Mouse (Mus musculus) leukemia stem cell, adult 10-12 weeks (primary cell): ENCODE measurements around the gene Mrgbp. TPM values are rescaled to one million over a fixed set of nuclear protein-coding genes. Genes with fewer than 3 reads are reported as not detected.

Experiments used
- polyA plus RNA-seq: library from polyadenylated mRNA; stranded (reverse); fragments of >175 nt; gene quantifications from 2 replicates; pipeline ENCODE4 v1.2.3, GENCODE M21; 2012; ENCODE audit warnings: low replicate concordance

Gene Mrgbp
- 10.2 and 14.4 TPM in 2 replicates for polyA plus RNA-seq

GRCm38 (mm10) chr2:180581002-180581401 is at the start of gene Mrgbp:
Mrgbp (plus strand) TSS chr2:180581304.

GRCm38 (mm10) chr2:180589123-180589831 is 8.2 kb downstream of the Mrgbp start, which contains the start of gene Ogfr:
Ogfr (plus strand) TSS chr2:180589245.

GRCm38 (mm10) chr2:180597490-180597889 is 16.4 kb downstream of the Mrgbp start, which contains the start of gene Col9a3:
Col9a3 (plus strand) TSS chr2:180597790.

Other genes starting within 250 kb of the Mrgbp start
- 0.05 TPM in 1 of 2 replicates, not detected in the other for gene Gata5, start 246.6 kb upstream of the Mrgbp start, polyA plus RNA-seq
- 1.7 and 3.1 TPM in 2 replicates for gene Slco4a1, start 125.1 kb upstream of the Mrgbp start, polyA plus RNA-seq
- gene Ntsr1, start 81.3 kb upstream of the Mrgbp start, polyA plus RNA-seq = not detected in 2 replicates
- gene Ogfr, start 7.9 kb downstream of the Mrgbp start, polyA plus RNA-seq = 92.4 and 125 TPM in 2 replicates
- gene Col9a3, start 16.5 kb downstream of the Mrgbp start, polyA plus RNA-seq = 0.91 and 5.9 TPM in 2 replicates
- 0.11 TPM in 1 of 2 replicates, not detected in the other for gene Tcfl5, start 61.4 kb downstream of the Mrgbp start, polyA plus RNA-seq
- 25.6 and 34.6 TPM in 2 replicates for gene Dido1, start 128.7 kb downstream of the Mrgbp start, polyA plus RNA-seq
- 11.2 and 14.0 TPM in 2 replicates for gene Gid8, start 128.8 kb downstream of the Mrgbp start, polyA plus RNA-seq
- 6.3 and 9.1 TPM in 2 replicates for gene Slc17a9, start 144.0 kb downstream of the Mrgbp start, polyA plus RNA-seq
- gene Bhlhe23, start 195.6 kb downstream of the Mrgbp start, polyA plus RNA-seq = not detected in 2 replicates